Mouse (Mus musculus): ENCODE measurements around the gene Ints3.

The Ints3 gene

GRCm38 (mm10) chr3:90445417-90446200, 12.2 kb upstream of the Ints3 start:
- no peak for DNase-seq (ENCODE audit: low spot score in 2 of 2)

GRCm38 (mm10) chr3:90443977-90444376, 10.6 kb upstream of the Ints3 start:
- DNase-seq (ENCODE audit: low spot score in 2 of 2) = no peak

GRCm38 (mm10) chr3:90440756-90441155, 7.3 kb upstream of the Ints3 start:
- no peak for DNase-seq (ENCODE audit: low spot score in 2 of 2)

- DNase-seq (ENCODE audit: low spot score in 2 of 2) = no peak
Measured at GRCm38 (mm10) chr3:90437131-90437530, 3.7 kb upstream of the Ints3 start.

GRCm38 (mm10) chr3:90434073-90434730, 780 bp upstream of the Ints3 start:
- DNase-seq (ENCODE audit: low spot score in 2 of 2) = no peak

GRCm38 (mm10) chr3:90432811-90433219, 607 bp downstream of the Ints3 start:
- peak in 1 of 2 experiments; percentile 59 for DNase-seq (ENCODE audit: low spot score in 2 of 2)

GRCm38 (mm10) chr3:90432348-90432747, 1.1 kb downstream of the Ints3 start:
- no peak for DNase-seq (ENCODE audit: low spot score in 2 of 2)

GRCm38 (mm10) chr3:90429576-90429975, 3.8 kb downstream of the Ints3 start:
- no peak for DNase-seq (ENCODE audit: low spot score in 2 of 2)

- DNase-seq (ENCODE audit: low spot score in 2 of 2) = no peak
Measured at GRCm38 (mm10) chr3:90428186-90428585, 5.2 kb downstream of the Ints3 start.

GRCm38 (mm10) chr3:90427574-90427973, 5.8 kb downstream of the Ints3 start:
- DNase-seq (ENCODE audit: low spot score in 2 of 2) = no peak

- no peak for DNase-seq (ENCODE audit: low spot score in 2 of 2)
Measured at GRCm38 (mm10) chr3:90425499-90425898, 7.9 kb downstream of the Ints3 start.

- DNase-seq (ENCODE audit: low spot score in 2 of 2) = no peak
Measured at GRCm38 (mm10) chr3:90423549-90423948, 9.9 kb downstream of the Ints3 start.

GRCm38 (mm10) chr3:90420696-90421095, 12.7 kb downstream of the Ints3 start:
- no peak for DNase-seq (ENCODE audit: low spot score in 2 of 2)

- DNase-seq (ENCODE audit: low spot score in 2 of 2) = no peak
Measured at GRCm38 (mm10) chr3:90413011-90413396, 20.4 kb downstream of the Ints3 start.

GRCm38 (mm10) chr3:90412312-90413010, 21.0 kb downstream of the Ints3 start:
- peak; percentile 62 to 80 for DNase-seq (ENCODE audit: low spot score in 2 of 2)

- no peak for DNase-seq (ENCODE audit: low spot score in 2 of 2)
Measured at GRCm38 (mm10) chr3:90408721-90409120, 24.7 kb downstream of the Ints3 start.

- no peak for DNase-seq (ENCODE audit: low spot score in 2 of 2)
Measured at GRCm38 (mm10) chr3:90406414-90406813, 27.0 kb downstream of the Ints3 start.

- no peak for DNase-seq (ENCODE audit: low spot score in 2 of 2)
Measured at GRCm38 (mm10) chr3:90404609-90405008, 28.8 kb downstream of the Ints3 start.

- no peak for DNase-seq (ENCODE audit: low spot score in 2 of 2)
Measured at GRCm38 (mm10) chr3:90404121-90404520, 29.3 kb downstream of the Ints3 start.

- no peak for DNase-seq (ENCODE audit: low spot score in 2 of 2)
Measured at GRCm38 (mm10) chr3:90400993-90401392, 32.4 kb downstream of the Ints3 start.

- no peak for DNase-seq (ENCODE audit: low spot score in 2 of 2)
Measured at GRCm38 (mm10) chr3:90395629-90396028, 37.8 kb downstream of the Ints3 start.

GRCm38 (mm10) chr3:90392661-90393060, 40.8 kb downstream of the Ints3 start:
- DNase-seq (ENCODE audit: low spot score in 2 of 2) = peak in 1 of 2 experiments; percentile 38

GRCm38 (mm10) chr3:90391941-90392340, 41.5 kb downstream of the Ints3 start:
- no peak for DNase-seq (ENCODE audit: low spot score in 2 of 2)

Data from urinary bladder, postnatal 4 days (tissue).